In genomic region chr19:20644346-20644745, GRCm38 (mm10) we compare ENCODE assay signal across 14 mouse cellular contexts.
DNase-seq lines count a peak whose midpoint lies in the region; ATAC-seq and TF ChIP-seq lines count a peak whose summit lies in the region.
"Had no signal": no experiment of that assay in that cellular context is flagged by ENCODE, and none has a peak within 500 bp of the region (broad histone marks: within the 10 kb centered on the region; RNA-seq: fewer than 3 reads in every experiment).

No protein-coding gene starts in this region.

- H3K4me3 ChIP-seq in liver, embryonic 14.5 days (ENCODE audit: insufficient read depth in 1 of 2, low read depth in 2 of 2, low read length in 2 of 2) = no peak overlapping the region
- H3K4me3 ChIP-seq in liver, embryonic 12.5 days = no peak overlapping the region
- no peak overlapping the region for H3K4me3 ChIP-seq in CH12.LX (replicated peaks in 1 of 3; ENCODE audit: low read depth in 2 of 3, low read length in 2 of 3, poor library complexity in 1 of 3)
- H3K4me3 ChIP-seq: embryonic facial prominence, embryonic 10.5 days; heart, embryonic 13.5 days had no signal

- H3K9ac ChIP-seq in liver, embryonic 14.5 days (replicated peaks) = no peak overlapping the region
- H3K9ac ChIP-seq in liver, embryonic 12.5 days = no peak overlapping the region
- no peak overlapping the region for H3K9ac ChIP-seq in CH12.LX (ENCODE audit: insufficient read depth, low read depth)
- H3K9ac ChIP-seq: heart, embryonic 13.5 days had no signal

- no peaks in the 10 kb centered on the region for H3K4me1 ChIP-seq in liver, embryonic 14.5 days (replicated peaks; ENCODE audit: control insufficient read depth in 2 of 2, insufficient read depth in 2 of 2, low read length in 1 of 2)
- H3K4me1 ChIP-seq in liver, embryonic 12.5 days = no peaks in the 10 kb centered on the region
- no peaks in the 10 kb centered on the region for H3K4me1 ChIP-seq in CH12.LX (ENCODE audit: control insufficient read depth in 1 of 2, insufficient read depth in 2 of 2)
- H3K4me1 ChIP-seq: embryonic facial prominence, embryonic 10.5 days; heart, embryonic 13.5 days had no signal

- no peak for TF ChIP-seq EP300 in liver, embryonic 14.5 days (IDR thresholded peaks at IDR 0.05; ENCODE audit: low read depth)
- TF ChIP-seq EP300 in CH12.LX (IDR thresholded peaks at IDR 0.05; ENCODE audit: low read length) = no peak

- no peak for ATAC-seq in liver, embryonic 14.5 days (ENCODE audit: insufficient read depth)
- no peak for ATAC-seq in liver, embryonic 12.5 days
- 0 out of 2 replicates have a peak, but pooled peaks have one; percentile 34 for ATAC-seq in megakaryocyte progenitor cell, adult 5-6 weeks (replicated peaks; ENCODE audit: poor library complexity)
- ATAC-seq: forebrain, embryonic 14.5 days had no signal

- in situ Hi-C loops in CH12.LX (cut with MboI; ENCODE audit: low pct_ligation_motif_present, low pct_unique_long_range_greater_than_20kb, low sequenced_read_pairs) = no loop called here

- intact Hi-C loops in heart, postnatal 10 days (cut with DNase I) = no loop called here

- dilution Hi-C loops in CH12.LX (cut with MboI; ENCODE audit: extremely low pct_ligation_motif_present, extremely low pct_unique_long_range_greater_than_20kb, low sequenced_read_pairs) = no loop called here

- H3K36me3 ChIP-seq in liver, embryonic 14.5 days (replicated peaks; ENCODE audit: control insufficient read depth, insufficient read depth, low read depth) = no peaks in the 10 kb centered on the region
- no peaks in the 10 kb centered on the region for H3K36me3 ChIP-seq in liver, embryonic 12.5 days
- no peaks in the 10 kb centered on the region for H3K36me3 ChIP-seq in CH12.LX (replicated peaks in 1 of 2; ENCODE audit: control insufficient read depth in 1 of 2, insufficient read depth in 1 of 2, low read length in 1 of 2)
- H3K36me3 ChIP-seq: embryonic facial prominence, embryonic 10.5 days; heart, embryonic 13.5 days had no signal

- 0 out of 2 replicates have a peak, but pooled peaks have one; percentile 14 for TF ChIP-seq CTCF in liver, embryonic 14.5 days (IDR thresholded peaks at IDR 0.05; ENCODE audit: low read depth)
- TF ChIP-seq CTCF in CH12.LX (conservative IDR thresholded peaks at IDR 0.05 in 1 of 2, IDR thresholded peaks at IDR 0.05 in 1 of 2; ENCODE audit: low read depth in 2 of 2, low read length in 2 of 2) = peak in 1 of 2 experiments; percentile 16; a peak in 2 of 4 replicates

- no peak overlapping the region for H3K4me2 ChIP-seq in liver, embryonic 14.5 days (ENCODE audit: low read depth)
- H3K4me2 ChIP-seq in liver, embryonic 12.5 days = no peak overlapping the region
- no peak overlapping the region for H3K4me2 ChIP-seq in CH12.LX (ENCODE audit: insufficient read depth, low read depth, poor library complexity, severe bottlenecking)
- H3K4me2 ChIP-seq: heart, embryonic 13.5 days had no signal

- no peaks in the 10 kb centered on the region for H3K9me3 ChIP-seq in liver, embryonic 14.5 days (ENCODE audit: control insufficient read depth, low read length)
- no peaks in the 10 kb centered on the region for H3K9me3 ChIP-seq in liver, embryonic 12.5 days (replicated peaks)
- H3K9me3 ChIP-seq in CH12.LX (replicated peaks; ENCODE audit: low read length) = no peaks in the 10 kb centered on the region
- H3K9me3 ChIP-seq: embryonic facial prominence, embryonic 10.5 days; heart, embryonic 13.5 days had no signal

- WGBS in liver, embryonic 14.5 days (ENCODE audit: insufficient replicate concordance) = 52% methylated on average over 3 of the region's 3 CpGs
- WGBS in liver, embryonic 12.5 days (ENCODE audit: insufficient replicate concordance) = 58% methylated on average over 3 of the region's 3 CpGs

- no peaks in the 10 kb centered on the region for H3K27me3 ChIP-seq in liver, embryonic 14.5 days (ENCODE audit: control insufficient read depth, insufficient read depth, low read length)
- H3K27me3 ChIP-seq in liver, embryonic 12.5 days (replicated peaks) = no peaks in the 10 kb centered on the region
- no peaks in the 10 kb centered on the region for H3K27me3 ChIP-seq in CH12.LX (replicated peaks)
- H3K27me3 ChIP-seq: heart, embryonic 13.5 days had no signal

- peak; percentile 52 for DNase-seq in heart, adult 11 months
- no peak for DNase-seq in heart, postnatal 10 days
- DNase-seq in liver, embryonic 14.5 days (ENCODE audit: low read depth in 3 of 3, low spot score in 3 of 3) = no peak
- peak; percentile 2 for DNase-seq in CH12.LX (ENCODE audit: extremely low read depth)
- DNase-seq in frontal cortex, postnatal 10 days (ENCODE audit: low spot score in 2 of 2) = no peak
- DNase-seq: cerebellum, adult 9-11 months; heart, postnatal 4 days; lung, adult 18-20 months; thymus, postnatal 25 days had no signal

- no peak for TF ChIP-seq RAD21 in CH12.LX (IDR thresholded peaks at IDR 0.05; ENCODE audit: low read depth, low read length)

- no peak for TF ChIP-seq POLR2A in CH12.LX (IDR thresholded peaks at IDR 0.05; ENCODE audit: low read depth, low read length)

- no peak overlapping the region for H3K27ac ChIP-seq in liver, embryonic 14.5 days
- H3K27ac ChIP-seq in liver, embryonic 12.5 days = no peak overlapping the region
- H3K27ac ChIP-seq in CH12.LX (ENCODE audit: insufficient read depth, low read depth) = no peak overlapping the region
- H3K27ac ChIP-seq: embryonic facial prominence, embryonic 10.5 days; heart, embryonic 13.5 days had no signal

- H3K79me2 ChIP-seq in CH12.LX (replicated peaks; ENCODE audit: control insufficient read depth, extremely low read depth, insufficient read depth, poor library complexity, severe bottlenecking) = no peaks in the 10 kb centered on the region

TF ChIP-seq in CH12.LX, 34 proteins besides CTCF, POLR2A, EP300 and RAD21:
- TF ChIP-seq USF2 (conservative IDR thresholded peaks at IDR 0.05; ENCODE audit: low read depth, low read length) = no peak
- TF ChIP-seq NELFE (IDR thresholded peaks at IDR 0.05; ENCODE audit: low read depth, low read length) = no peak
- no peak for TF ChIP-seq ZKSCAN1 (IDR thresholded peaks at IDR 0.05; ENCODE audit: borderline replicate concordance, low read depth, low read length)
- TF ChIP-seq PAX5 (IDR thresholded peaks at IDR 0.05; ENCODE audit: low read length) = no peak
- TF ChIP-seq ZNF384 (IDR thresholded peaks at IDR 0.05; ENCODE audit: low read depth, low read length) = no peak
- TF ChIP-seq KAT2A (IDR thresholded peaks at IDR 0.05; ENCODE audit: insufficient replicate concordance, low read length) = no peak
- TF ChIP-seq TBP (conservative IDR thresholded peaks at IDR 0.05; ENCODE audit: low read depth, low read length) = no peak
- TF ChIP-seq SIN3A (IDR thresholded peaks at IDR 0.05; ENCODE audit: low read length) = no peak
- no peak for TF ChIP-seq JUND (conservative IDR thresholded peaks at IDR 0.05; ENCODE audit: low read depth, low read length)
- no peak for TF ChIP-seq ETS1 (conservative IDR thresholded peaks at IDR 0.05; ENCODE audit: low read depth, low read length)
- TF ChIP-seq JUN (IDR thresholded peaks at IDR 0.05; ENCODE audit: insufficient read depth, low read depth, low read length) = no peak
- TF ChIP-seq BHLHE40 (IDR thresholded peaks at IDR 0.05; ENCODE audit: low read depth, low read length) = no peak
- no peak for TF ChIP-seq MAFK (IDR thresholded peaks at IDR 0.05; ENCODE audit: insufficient replicate concordance, low read length)

Comparison
In these comparisons a context has a peak if more than half of its experiments do, and no peak if none do; other contexts are left out.
1. DNase-seq: peak in heart, adult 11 months (single experiment) and CH12.LX (single experiment); none in heart, postnatal 10 days (0 of 2), liver, embryonic 14.5 days (0 of 3) and frontal cortex, postnatal 10 days (0 of 2).